Mouse (Mus musculus) heart, postnatal 36 days (tissue): ENCODE data around the gene Tspan13. TPM values are rescaled to one million over a fixed set of nuclear protein-coding genes. Genes with fewer than 3 reads are reported as not detected.

ENCODE experiments used
- DNase-seq, 2 experiments: peaks; one replicate each; pipeline ENCODE4 v3.0.0; 2021 to 2022
- intact Hi-C: fragments of 180-260 bp; cut with DNase I; formaldehyde crosslinking; loops from one replicate; pipeline ENCODE4 v1.15.1; 2025
- total RNA-seq, 2 experiments: library from RNA; stranded (reverse); gene quantifications; 2 replicates each; pipeline ENCODE4 v1.2.3; 2021

The Tspan13 gene
- total RNA-seq, 2 experiments from 2014 or later: 47.2 to 57.1 TPM

GRCm38 (mm10) chr12:35981732-35982360, 60.5 kb downstream of the Tspan13 start:
- intact Hi-C loops: no loop called here
- DNase-seq: peak; percentile 4 to 8

GRCm38 (mm10) chr12:35979625-35980024, 62.7 kb downstream of the Tspan13 start:
- no peak for DNase-seq
- intact Hi-C loops: no loop called here

GRCm38 (mm10) chr12:35977633-35978246, 64.6 kb downstream of the Tspan13 start:
- DNase-seq: no peak
- intact Hi-C loops: no loop called here

- no peak for DNase-seq
- intact Hi-C loops: no loop called here
These were observed 66.4 kb downstream of the Tspan13 start for GRCm38 (mm10) chr12:35975898-35976297.

GRCm38 (mm10) chr12:35966768-35967141, 75.5 kb downstream of the Tspan13 start:
- DNase-seq: no peak
- intact Hi-C loops: no loop called here

- DNase-seq: no peak
- intact Hi-C loops: no loop called here
These were observed 76.1 kb downstream of the Tspan13 start for GRCm38 (mm10) chr12:35966098-35966767.

Other genes with a start within 250 kb of the Tspan13 start
- gene Agr3, start 116.9 kb downstream of the Tspan13 start, total RNA-seq: not detected
- gene Agr2, start 49.6 kb downstream of the Tspan13 start, total RNA-seq: not detected
- gene Ankmy2, start 114.6 kb upstream of the Tspan13 start, total RNA-seq: 10 to 100 TPM; 14.5 to 17.2 TPM
- gene Bzw2, start 115.6 kb upstream of the Tspan13 start, total RNA-seq: 100 to 1,000 TPM; 170 to 180 TPM
- gene Lrrc72, start 210.9 kb upstream of the Tspan13 start, total RNA-seq: not detected